Mouse (Mus musculus) lung, adult 2 months (tissue): Measurements from ENCODE around the gene Nudt9. TPM values are rescaled to one million over a fixed set of nuclear protein-coding genes. Genes with fewer than 3 reads are reported as not detected.

Source experiments
- DNase-seq: peaks from one replicate; pipeline ENCODE4 v3.0.0; 2022
- H3K4me1 ChIP-seq: fragments of 200-500 bp; 2 replicates; pipeline ENCODE4 v1.6.1; 2011; ENCODE audit warnings: low read length; ENCODE audit not compliant: control insufficient read depth, insufficient read depth
- H3K4me3 ChIP-seq: fragments of 200-500 bp; replicated peaks from 2 replicates; pipeline ENCODE3; 2011; ENCODE audit warnings: low read depth, mild to moderate bottlenecking, control low read depth, low read length; ENCODE audit errors: extremely low read depth
- CTCF ChIP-seq: fragments of 200-500 bp; IDR thresholded peaks from 2 replicates; pipeline ENCODE4 v1.5.1; 2011; ENCODE audit warnings: mild to moderate bottlenecking, low read length, control low read depth; ENCODE audit not compliant: insufficient read depth
- POLR2A ChIP-seq: fragments of 200-500 bp; IDR thresholded peaks from 2 replicates; pipeline ENCODE4 v1.6.1; 2011; ENCODE audit warnings: low read depth, mild to moderate bottlenecking, control low read depth, low read length, borderline replicate concordance; ENCODE audit errors: extremely low read depth
- WGBS: fragments of 180-500 bp; shearing (Covaris S2); methylation state at CpG from one replicate; pipeline ENCODE4 v1.1.7; 2018; 5-methylcytosine and 5-hydroxymethylcytosine counted together
- polyA plus RNA-seq: library from polyadenylated mRNA; depleted of rRNA; stranded (reverse); fragments of >200 nt; gene quantifications from 2 replicates; pipeline ENCODE4 v1.2.3, GENCODE M21; 2012

The Nudt9 gene
- polyA plus RNA-seq, 1 experiment, result 51.1 TPM

DNA sequence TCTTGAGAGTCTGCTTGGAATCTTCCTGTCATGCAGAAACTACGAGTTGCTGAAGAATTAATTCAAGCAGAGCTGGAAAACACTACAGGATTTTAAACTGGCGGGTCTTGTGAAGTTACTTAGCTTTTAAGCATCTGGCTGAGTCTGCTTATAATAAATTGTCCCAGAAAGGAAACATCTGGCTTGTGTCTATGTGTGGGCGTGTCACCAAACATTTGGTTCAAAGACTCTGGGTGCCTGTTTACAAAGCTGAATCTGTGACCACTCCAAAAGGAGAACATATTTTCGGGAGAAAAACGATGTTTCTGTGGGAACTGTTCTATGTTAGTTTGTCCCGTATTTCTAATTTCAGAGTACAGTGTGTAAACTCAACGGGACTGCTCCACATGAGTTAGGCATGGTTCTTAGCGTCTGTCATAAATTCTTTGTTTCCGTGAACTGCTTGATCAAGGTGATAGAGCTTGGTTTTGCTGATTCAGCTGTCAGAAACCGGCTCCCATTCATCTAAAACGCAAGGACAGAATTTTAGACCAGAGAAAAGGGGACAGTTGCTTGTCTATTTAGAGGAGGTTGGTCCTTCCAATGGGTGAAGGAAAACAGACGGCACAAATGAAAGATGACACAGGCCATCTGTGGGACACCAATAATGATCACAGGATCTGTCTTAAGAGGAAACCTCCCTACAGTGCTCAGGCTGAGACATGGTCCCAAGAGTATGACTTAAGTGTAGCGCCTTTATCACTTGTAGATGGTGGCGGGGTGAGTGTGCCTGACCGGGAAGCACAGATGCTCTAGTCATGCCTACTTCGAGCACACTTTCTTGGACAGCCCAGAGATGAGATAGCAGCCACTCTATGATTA lies 50.2 kb downstream of the Nudt9 start:
- Histone ChIP-seq H3K4me1 (peaks cover 12% of the 10 kb centered on the region), H3K4me3 (no peak overlapping the region)
- 35% methylated on average over 16 of the region's 16 CpGs for WGBS
- no peak for TF ChIP-seq POLR2A
- DNase-seq, result no peak

DNA sequence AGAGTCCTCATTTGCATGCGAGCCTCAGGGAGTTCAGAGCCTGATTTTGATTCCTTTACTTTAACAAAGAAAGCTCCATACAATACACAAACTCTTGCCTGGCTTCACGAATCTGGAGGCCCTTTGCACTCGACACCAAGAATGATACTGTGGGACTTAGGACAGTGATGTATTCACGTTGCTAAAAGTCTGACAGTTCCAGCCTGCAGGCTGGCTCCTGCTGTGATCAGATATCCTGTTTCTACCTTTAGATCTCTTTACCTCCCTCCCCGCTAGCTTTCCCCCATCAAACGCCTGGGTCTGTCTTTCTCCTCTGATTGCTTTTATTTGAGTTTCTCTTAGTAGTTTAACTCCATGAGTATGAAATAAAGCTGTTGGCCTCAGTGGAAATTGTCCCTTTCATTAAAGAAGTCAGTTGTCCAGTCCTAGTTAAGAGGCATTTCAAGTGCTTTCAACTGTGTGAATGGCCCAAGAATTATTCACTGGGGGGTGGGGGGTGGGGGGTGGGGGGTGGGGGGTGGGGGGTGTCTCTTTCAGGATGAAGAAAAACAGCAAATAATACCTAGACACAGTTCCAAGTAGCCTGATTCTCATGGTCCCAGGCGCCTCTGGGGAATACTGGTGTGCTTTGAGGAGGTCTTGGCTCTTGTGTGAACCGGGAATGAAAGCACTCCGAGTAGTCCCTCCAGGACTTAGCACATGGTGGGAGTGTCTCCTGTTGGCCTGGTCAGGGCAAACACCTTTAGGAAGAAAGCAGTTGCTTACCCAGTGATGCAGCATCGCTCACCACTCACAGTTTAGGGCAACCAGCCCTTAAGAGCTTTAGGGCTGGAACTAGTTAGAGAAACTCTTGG lies 55.8 kb downstream of the Nudt9 start:
- no peak for DNase-seq
- TF ChIP-seq POLR2A, result no peak
- Histone ChIP-seq H3K4me3 (no peak overlapping the region), H3K4me1 (peaks cover 3% of the 10 kb centered on the region; the same call in 1 of the 2 replicates)
- WGBS, result 54% methylated on average over 10 of the region's 10 CpGs

DNA sequence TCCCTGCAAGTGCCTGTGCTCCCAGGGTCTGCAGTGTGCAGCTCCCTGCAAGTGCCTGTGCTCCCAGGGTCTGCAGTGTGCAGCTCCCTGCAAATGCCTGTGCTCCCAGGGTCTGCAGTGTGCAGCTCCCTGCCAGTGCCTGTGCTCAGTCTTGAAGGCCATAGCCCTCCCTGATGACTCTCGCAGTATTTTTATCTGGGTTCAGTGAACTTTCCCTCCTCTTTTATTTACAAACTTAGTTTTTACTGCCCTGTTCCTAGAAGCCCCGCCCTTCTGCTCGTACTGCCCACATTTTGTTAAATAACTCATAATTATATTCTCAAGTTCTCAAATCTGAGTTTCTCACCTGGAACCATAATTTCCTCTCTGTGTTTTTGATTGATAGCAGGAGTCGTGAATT lies 57.1 kb downstream of the Nudt9 start:
- H3K4me3 ChIP-seq, result no peak overlapping the region
- DNase-seq, result no peak
- H3K4me1 ChIP-seq, result peaks cover 5% of the 10 kb centered on the region; the same call in 1 of the 2 replicates
- WGBS, result 49% methylated on average over 4 of the region's 4 CpGs
- TF ChIP-seq POLR2A (no peak), CTCF (no peak)

DNA sequence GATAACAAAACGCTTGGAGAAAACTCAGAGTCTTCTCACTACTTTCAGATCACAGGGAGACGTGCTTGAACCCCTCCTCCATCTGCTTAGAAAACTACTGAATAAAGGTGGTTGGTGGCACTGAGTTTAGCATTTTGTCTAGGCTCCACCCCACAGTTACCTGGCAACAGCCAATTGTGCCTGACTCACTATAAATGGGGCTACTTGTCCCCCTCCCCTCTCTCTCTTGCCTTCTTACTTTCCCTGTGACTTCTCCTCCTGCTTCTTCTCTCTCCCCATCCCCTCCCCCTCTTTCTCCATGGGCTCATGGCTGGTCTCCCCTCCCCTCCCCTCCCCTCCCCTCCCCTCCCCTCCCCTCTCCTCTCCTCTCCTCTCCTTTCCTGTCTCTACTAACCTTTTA lies 58.0 kb downstream of the Nudt9 start:
- 76% methylated on average over 2 of the region's 2 CpGs for WGBS
- no peak for DNase-seq
- no peak overlapping the region for H3K4me3 ChIP-seq
- H3K4me1 ChIP-seq, result peaks cover 5% of the 10 kb centered on the region; the same call in 1 of the 2 replicates
- TF ChIP-seq POLR2A (no peak), CTCF (no peak)

DNA sequence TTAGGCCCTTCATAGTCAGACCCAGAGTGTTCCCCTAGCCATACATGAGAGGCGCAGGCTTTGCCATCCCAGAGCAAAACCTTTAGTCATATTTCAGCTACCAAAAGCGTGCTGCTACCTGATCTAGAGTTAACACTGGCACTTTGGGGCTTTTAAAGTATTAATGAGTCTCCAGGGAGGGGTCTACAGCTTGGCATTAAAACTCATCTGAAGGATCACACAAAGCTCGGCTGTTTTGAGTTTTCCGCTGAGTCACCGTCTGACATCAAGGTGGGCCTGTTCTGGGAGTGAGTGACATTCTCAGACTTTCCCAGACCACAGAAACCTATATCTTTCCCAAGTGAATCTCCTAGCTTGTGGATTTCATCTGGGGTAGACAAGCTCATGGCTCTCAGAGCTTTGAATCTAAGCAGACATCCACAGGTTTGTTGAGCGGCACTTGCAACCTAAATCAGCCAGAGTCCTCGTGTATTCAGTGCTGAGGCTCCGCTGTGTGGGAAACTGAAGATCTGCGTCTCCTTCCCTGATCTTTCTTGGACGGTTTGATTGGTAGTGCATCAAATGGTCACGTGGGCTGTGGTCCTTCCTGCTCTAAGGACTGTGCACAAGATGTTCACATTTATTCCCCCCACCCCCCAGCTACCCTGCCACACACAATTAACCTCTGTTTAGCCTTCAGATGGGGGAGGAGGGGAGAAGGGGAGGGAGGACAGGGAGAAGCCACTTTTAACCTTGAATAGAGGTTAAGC lies 62.2 kb downstream of the Nudt9 start:
- 56% methylated on average over 11 of the region's 11 CpGs for WGBS
- DNase-seq, result no peak
- Histone ChIP-seq H3K4me1 (peaks cover 10% of the 10 kb centered on the region; the same call in 1 of the 2 replicates), H3K4me3 (no peak overlapping the region)
- no peak for TF ChIP-seq POLR2A
- TF ChIP-seq CTCF, result no peak

DNA sequence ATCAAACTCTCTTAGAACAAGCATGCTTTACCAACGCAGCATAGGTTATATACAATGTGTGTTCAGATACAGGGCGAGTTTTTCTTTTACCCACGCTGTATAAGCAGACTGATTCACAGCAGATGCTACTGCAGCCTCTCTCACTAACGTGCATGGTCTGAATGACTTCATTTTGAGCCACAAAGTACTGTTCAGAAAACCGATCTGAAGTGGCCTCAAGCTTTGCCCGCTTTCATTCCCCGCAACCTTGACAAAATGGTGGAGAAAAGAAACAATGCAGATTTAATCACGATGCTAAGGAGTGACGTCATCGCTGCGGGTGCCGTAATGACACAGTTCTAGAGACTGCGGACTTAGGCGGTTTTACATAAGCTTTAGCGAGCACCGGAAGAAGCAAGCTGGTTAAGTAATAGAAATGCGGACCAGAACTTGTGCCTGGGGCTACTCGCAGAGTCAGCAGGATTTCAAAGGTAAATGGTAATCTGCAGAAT lies 62.8 kb downstream of the Nudt9 start:
- no peak overlapping the region for H3K4me3 ChIP-seq
- no peak for DNase-seq
- 15% methylated on average over 18 of the region's 18 CpGs for WGBS
- peaks cover 10% of the 10 kb centered on the region; the same call in 1 of the 2 replicates for H3K4me1 ChIP-seq
- TF ChIP-seq POLR2A, result no peak
- TF ChIP-seq CTCF, result no peak

GRCm38 (mm10) chr5:104109516-104109915 lies 63.4 kb downstream of the Nudt9 start:
- WGBS, result 32% methylated on average over 3 of the region's 3 CpGs
- no peak overlapping the region for H3K4me3 ChIP-seq
- H3K4me1 ChIP-seq, result peaks cover 10% of the 10 kb centered on the region; the same call in 1 of the 2 replicates
- no peak for DNase-seq
- TF ChIP-seq POLR2A (no peak), CTCF (no peak)

- TF ChIP-seq POLR2A (no peak), CTCF (no peak)
- peak overlapping the region; percentile 1 for H3K4me3 ChIP-seq
- WGBS, result 32% methylated on average over 9 of the region's 9 CpGs
- no peak for DNase-seq
- peaks cover 11% of the 10 kb centered on the region; the same call in 1 of the 2 replicates for H3K4me1 ChIP-seq
Observed at GRCm38 (mm10) chr5:104110171-104110920, 64.2 kb downstream of the Nudt9 start.

DNA sequence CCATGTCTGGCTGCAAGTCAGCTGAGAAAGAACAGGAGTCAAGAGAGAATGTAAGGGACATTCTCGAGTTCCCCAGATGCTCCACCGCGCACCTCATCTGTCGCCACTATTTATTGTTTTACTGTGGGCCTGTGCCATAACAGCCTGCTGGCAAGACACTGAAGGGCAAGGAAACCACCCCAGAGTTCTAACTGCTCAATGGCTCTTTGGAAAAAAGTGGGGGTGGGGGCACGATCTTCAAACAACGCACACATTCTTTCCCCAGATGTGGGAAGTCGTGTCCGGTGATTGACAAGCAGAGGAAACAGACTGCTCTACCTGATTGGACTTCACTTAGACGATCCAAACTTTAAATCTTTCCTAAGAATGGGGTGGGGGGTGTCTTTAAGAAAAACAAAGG lies 65.9 kb downstream of the Nudt9 start:
- Histone ChIP-seq H3K4me3 (peak overlapping the region; percentile 51), H3K4me1 (peaks cover 12% of the 10 kb centered on the region; the same call in 1 of the 2 replicates)
- 7% methylated on average over 9 of the region's 9 CpGs for WGBS
- no peak for DNase-seq
- TF ChIP-seq POLR2A (no peak), CTCF (no peak)
